Mouse (Mus musculus) lung, embryonic 16.5 days (tissue): ENCODE results near the gene Ddx49. TPM values are rescaled to one million over a fixed set of nuclear protein-coding genes. Genes with fewer than 3 reads are reported as not detected.

Experiments used
- ATAC-seq: fragments of 200-750 bp; cut with Nextera tagmentation; 2 replicates; pipeline ENCODE4 v1.8.0; 2017; ENCODE audit warnings: low read depth, mild to moderate bottlenecking, moderate library complexity
- H3K27ac ChIP-seq: fragments of 300-500 bp; sonication (generic); 2 replicates; pipeline ENCODE4 v1.5.1; 2014; ENCODE audit warnings: mild to moderate bottlenecking, control low read depth, low read length
- H3K27me3 ChIP-seq: fragments of 300-500 bp; sonication (generic); 2 replicates; pipeline ENCODE4 v1.6.1; 2014; ENCODE audit warnings: low read depth, low read length, mixed read lengths; ENCODE audit not compliant: control insufficient read depth, insufficient read depth
- H3K36me3 ChIP-seq: fragments of 300-500 bp; sonication (generic); 2 replicates; pipeline ENCODE4 v1.6.1; 2014; ENCODE audit warnings: low read length; ENCODE audit not compliant: control insufficient read depth, insufficient read depth
- H3K4me1 ChIP-seq: fragments of 300-500 bp; sonication (generic); replicated peaks from 2 replicates; pipeline ENCODE4 v1.6.1; 2014; ENCODE audit warnings: low read length, mixed read lengths; ENCODE audit not compliant: control insufficient read depth, insufficient read depth
- H3K4me2 ChIP-seq: fragments of 300-500 bp; sonication (generic); 2 replicates; pipeline ENCODE4 v1.6.1; 2014; ENCODE audit warnings: low read depth, low read length, control low read depth
- H3K4me3 ChIP-seq: fragments of 300-500 bp; sonication (generic); 2 replicates; pipeline ENCODE4 v1.5.1; 2014; ENCODE audit warnings: mild to moderate bottlenecking, low read length, control low read depth
- H3K9ac ChIP-seq: fragments of 300-500 bp; sonication (generic); 2 replicates; pipeline ENCODE4 v1.6.1; 2014; ENCODE audit warnings: low read length, control low read depth
- H3K9me3 ChIP-seq: fragments of 300-500 bp; sonication (generic); 2 replicates; pipeline ENCODE4 v1.6.1; 2016; ENCODE audit warnings: low read length; ENCODE audit not compliant: control insufficient read depth
- WGBS: fragments of 180-500 bp; shearing (Covaris S2); extraction: QIAGEN DNeasy Blood & Tissue Kit; methylation state at CpG from one replicate; pipeline ENCODE4 v1.1.7; 2014; 5-methylcytosine and 5-hydroxymethylcytosine counted together
- polyA plus RNA-seq: library from polyadenylated mRNA; unstranded; fragments of >200 nt; fragmentation: Nextera tagmentation; extraction: Ambion mirVana; gene quantifications from 2 replicates; pipeline ENCODE4 v1.2.1, GENCODE M21; 2015

The Ddx49 gene
- polyA plus RNA-seq, 1 experiment from 2014 or later = 44.8 TPM

GRCm38 (mm10) chr8:70293988-70294405 lies 8.3 kb downstream of the Ddx49 start:
- peak; percentile 92 for ATAC-seq
- Histone ChIP-seq H3K27ac (peak overlapping the region; percentile 86), H3K36me3 (peaks cover 31% of the 10 kb centered on the region), H3K9ac (no peak overlapping the region), H3K4me3 (no peak overlapping the region), H3K9me3 (no peaks in the 10 kb centered on the region), H3K4me2 (no peak overlapping the region), H3K4me1 (peaks cover 23% of the 10 kb centered on the region), H3K27me3 (no peaks in the 10 kb centered on the region)
- WGBS = 21% methylated on average over 5 of the region's 5 CpGs

DNA sequence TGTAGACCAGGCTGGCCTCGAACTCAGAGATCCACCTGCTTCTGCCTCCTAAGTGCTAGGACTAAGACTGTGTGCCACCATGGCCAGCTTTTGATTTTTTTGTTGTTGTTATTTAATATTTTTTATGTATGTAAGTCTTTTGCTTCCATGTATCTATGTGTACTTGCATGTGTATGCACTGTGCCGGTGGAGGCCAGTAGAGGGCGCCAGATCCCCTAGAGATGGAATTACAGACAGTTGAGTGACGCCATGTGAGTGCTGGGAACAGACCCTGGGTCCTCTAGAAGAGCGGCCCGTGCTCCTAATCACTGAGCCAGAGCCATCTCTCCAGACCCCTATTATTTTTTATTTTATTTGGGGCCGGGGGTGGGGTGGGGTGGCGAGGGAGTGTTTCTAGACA lies 15.6 kb downstream of the Ddx49 start:
- Histone ChIP-seq H3K9me3 (peaks cover 3% of the 10 kb centered on the region; the same call in 1 of the 2 replicates), H3K4me3 (no peak overlapping the region), H3K9ac (no peak overlapping the region), H3K27me3 (no peaks in the 10 kb centered on the region), H3K4me2 (no peak overlapping the region), H3K36me3 (peaks cover 35% of the 10 kb centered on the region), H3K4me1 (peaks cover 8% of the 10 kb centered on the region; the same call in 1 of the 2 replicates), H3K27ac (no peak overlapping the region)
- ATAC-seq = no peak
- whole genome bisulfite sequencing = 91% methylated on average over 8 of the region's 8 CpGs

DNA sequence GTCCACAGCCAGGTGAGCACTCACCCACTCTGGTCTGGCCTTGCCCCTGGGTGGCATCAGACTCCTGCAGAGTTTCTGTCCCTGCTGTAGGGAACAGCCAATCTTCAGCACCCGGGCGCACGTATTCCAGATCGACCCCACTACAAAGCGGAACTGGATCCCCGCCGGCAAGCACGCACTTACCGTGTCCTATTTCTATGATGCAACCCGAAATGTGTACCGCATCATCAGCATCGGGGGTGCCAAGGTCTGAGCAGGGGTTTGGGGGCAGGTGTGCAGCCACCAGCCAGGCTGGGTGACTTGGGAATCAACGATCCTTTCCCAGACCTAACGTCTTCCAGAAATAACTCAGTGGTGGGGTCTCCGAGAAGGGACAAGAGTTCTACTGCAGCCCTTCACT lies 17.0 kb downstream of the Ddx49 start:
- peaks cover 11% of the 10 kb centered on the region; the same call in 1 of the 2 replicates for H3K4me1 ChIP-seq
- no peak overlapping the region for H3K27ac ChIP-seq
- H3K9me3 ChIP-seq = peaks cover 3% of the 10 kb centered on the region; the same call in 1 of the 2 replicates
- no peak overlapping the region for H3K4me3 ChIP-seq
- 92% methylated on average over 15 of the region's 15 CpGs for WGBS
- no peak for ATAC-seq
- no peak overlapping the region for H3K4me2 ChIP-seq
- no peaks in the 10 kb centered on the region for H3K27me3 ChIP-seq
- peaks cover 29% of the 10 kb centered on the region for H3K36me3 ChIP-seq
- H3K9ac ChIP-seq = no peak overlapping the region

DNA sequence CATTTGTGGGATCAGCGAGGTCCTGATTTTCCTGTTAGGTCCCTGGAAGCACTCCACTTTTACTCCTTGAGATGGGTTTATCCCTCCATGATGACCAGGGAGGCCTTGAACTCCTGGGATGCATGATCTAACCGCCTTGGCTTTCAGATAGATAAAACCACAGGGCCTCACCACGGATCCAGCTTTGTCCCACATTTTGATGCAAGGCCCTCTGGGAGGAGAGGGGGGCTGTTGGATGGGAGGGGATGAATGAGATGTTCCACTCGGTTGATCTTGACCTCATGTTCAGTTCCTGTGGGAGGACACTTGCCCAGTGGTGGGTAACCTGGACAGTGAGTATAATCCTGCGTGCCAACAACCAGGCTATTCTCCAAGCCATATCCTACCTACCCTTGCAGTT lies 17.9 kb downstream of the Ddx49 start:
- Histone ChIP-seq H3K9me3 (peaks cover 3% of the 10 kb centered on the region; the same call in 1 of the 2 replicates), H3K27me3 (no peaks in the 10 kb centered on the region), H3K9ac (no peak overlapping the region), H3K4me1 (peaks cover 11% of the 10 kb centered on the region; the same call in 1 of the 2 replicates), H3K4me2 (peak overlapping the region; percentile 29), H3K36me3 (peaks cover 28% of the 10 kb centered on the region), H3K4me3 (no peak overlapping the region), H3K27ac (no peak overlapping the region)
- ATAC-seq = no peak
- WGBS = 74% methylated on average over 5 of the region's 5 CpGs

DNA sequence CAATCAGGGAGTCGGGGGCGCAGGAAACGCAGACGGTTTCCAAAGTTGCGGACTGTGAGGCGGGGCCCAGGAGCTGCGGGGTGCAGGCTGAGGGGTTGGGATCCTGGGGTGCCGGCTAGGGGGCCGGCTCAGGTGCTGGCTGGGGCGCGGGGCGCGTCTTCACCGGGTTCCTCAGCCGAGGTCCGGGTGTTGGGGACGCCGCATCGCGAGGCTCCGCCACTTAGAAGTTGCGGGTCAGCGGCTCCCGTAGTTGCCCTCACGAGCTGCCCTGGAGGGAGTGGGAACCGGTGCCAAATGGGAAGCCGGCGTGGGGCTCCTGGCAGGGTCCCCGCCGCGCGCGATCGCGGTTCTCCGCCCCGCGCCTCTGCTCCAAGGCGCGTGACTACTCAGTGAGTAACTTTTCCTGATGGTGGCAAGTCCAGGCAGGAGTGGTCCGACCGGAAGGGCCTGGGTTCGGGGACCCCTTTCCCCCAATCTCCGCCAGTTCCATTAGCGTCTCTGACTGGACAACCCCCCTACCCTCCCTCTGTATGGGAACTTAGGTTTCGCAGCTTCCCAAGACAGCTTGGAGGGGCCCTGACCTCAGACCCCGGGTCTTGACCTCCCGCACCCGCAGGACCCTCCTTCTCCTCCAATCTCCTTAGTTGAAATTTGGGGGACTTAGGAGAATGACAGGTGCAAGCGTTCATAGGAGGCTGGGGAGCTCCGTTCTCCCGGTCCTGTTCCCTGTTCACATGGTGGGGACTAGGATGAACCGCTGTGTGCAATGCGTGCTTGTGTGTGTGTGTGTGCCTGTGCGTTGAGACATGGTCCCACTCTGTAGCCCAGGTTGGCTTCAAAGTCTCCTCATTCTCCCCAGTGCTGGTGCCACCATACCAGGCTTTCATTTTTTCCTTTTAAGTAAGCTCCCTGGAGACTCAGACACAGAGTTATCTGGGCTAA lies 18.9 kb downstream of the Ddx49 start:
- Histone ChIP-seq H3K4me3 (peak overlapping the region; percentile 89), H3K27ac (peak overlapping the region; percentile 82), H3K27me3 (no peaks in the 10 kb centered on the region), H3K36me3 (peaks cover 24% of the 10 kb centered on the region), H3K9me3 (peaks cover 3% of the 10 kb centered on the region; the same call in 1 of the 2 replicates), H3K4me2 (peak overlapping the region; percentile 83), H3K9ac (peak overlapping the region; percentile 97), H3K4me1 (peaks cover 11% of the 10 kb centered on the region; the same call in 1 of the 2 replicates)
- peak; percentile 56 for ATAC-seq
- WGBS = under 1% methylated on average over 41 of the region's 55 CpGs

DNA sequence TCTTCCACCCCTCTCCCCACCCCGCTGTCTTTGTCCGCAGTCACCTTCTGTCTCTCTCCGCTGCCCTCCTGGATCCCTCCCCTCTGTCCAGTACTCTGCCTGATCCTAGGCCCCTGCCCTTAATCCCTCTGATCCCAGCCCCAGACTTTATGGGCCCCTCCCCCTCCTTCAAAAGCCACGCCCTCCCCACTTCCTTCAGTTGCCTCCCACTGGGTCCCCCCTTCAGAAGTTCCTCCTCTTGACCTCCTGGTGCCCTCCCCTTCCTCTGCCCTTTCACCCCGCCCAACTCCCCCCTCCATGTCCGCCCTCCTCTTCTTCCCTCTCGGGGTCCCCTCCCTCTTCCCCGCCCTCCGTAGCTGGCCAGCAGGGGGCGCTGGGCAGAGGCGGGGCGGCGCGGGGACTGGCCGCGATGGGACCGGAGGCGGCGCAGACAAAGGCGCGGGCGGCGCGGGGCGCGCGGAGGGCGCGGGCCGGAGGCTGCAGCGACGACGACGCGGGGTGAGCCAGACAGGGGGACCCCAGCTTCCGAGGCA lies 19.6 kb downstream of the Ddx49 start, which contains the start of gene Homer3:
TSS of gene Homer3 (plus strand) at position 225 of the 533 bp plus-strand sequence.
- Histone ChIP-seq H3K36me3 (peaks cover 21% of the 10 kb centered on the region), H3K9ac (peak within 1 kb of the TSS; percentile 97), H3K27ac (peak within 1 kb of the TSS; percentile 82), H3K9me3 (peaks cover 3% of the 10 kb centered on the region; the same call in 1 of the 2 replicates), H3K4me2 (peak within 1 kb of the TSS; percentile 83), H3K4me3 (peak within 1 kb of the TSS; percentile 89), H3K4me1 (peaks cover 11% of the 10 kb centered on the region; the same call in 1 of the 2 replicates), H3K27me3 (no peaks in the 10 kb centered on the region)
- peak; percentile 93 for ATAC-seq
- 2% methylated on average over 27 of the region's 36 CpGs for WGBS

- Histone ChIP-seq H3K9ac (no peak overlapping the region), H3K27ac (peak overlapping the region; percentile 2; the same call in 1 of the 2 replicates), H3K4me1 (peaks cover 11% of the 10 kb centered on the region; the same call in 1 of the 2 replicates), H3K9me3 (no peaks in the 10 kb centered on the region), H3K27me3 (no peaks in the 10 kb centered on the region), H3K4me3 (no peak overlapping the region), H3K36me3 (peaks cover 6% of the 10 kb centered on the region), H3K4me2 (no peak overlapping the region)
- ATAC-seq = no peak
- WGBS = 21% methylated on average over 3 of the region's 3 CpGs
Measured at GRCm38 (mm10) chr8:70281001-70281400, 21.3 kb downstream of the Ddx49 start.

DNA sequence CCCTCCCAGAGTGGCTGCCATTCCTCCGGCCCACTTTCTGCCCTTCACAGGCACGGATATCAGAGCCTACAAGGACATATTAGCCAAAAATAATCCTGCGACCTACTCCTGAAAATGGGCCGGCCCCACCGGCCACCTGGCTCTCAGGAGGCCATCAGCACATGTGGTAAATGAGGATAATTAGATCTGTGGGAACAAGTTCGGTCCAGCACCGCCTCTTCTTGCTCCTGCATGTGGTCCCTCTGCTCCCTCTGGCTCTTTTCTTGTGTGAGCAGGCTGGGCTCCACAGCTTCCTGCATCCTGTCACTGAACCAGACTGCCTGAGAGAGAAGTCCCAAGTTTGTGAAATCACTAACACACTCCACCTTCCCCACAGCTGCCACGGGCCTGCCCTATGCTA lies 23.0 kb downstream of the Ddx49 start:
- Histone ChIP-seq H3K4me3 (no peak overlapping the region), H3K27me3 (no peaks in the 10 kb centered on the region), H3K4me1 (peaks cover 7% of the 10 kb centered on the region; the same call in 1 of the 2 replicates), H3K4me2 (no peak overlapping the region), H3K9me3 (no peaks in the 10 kb centered on the region), H3K27ac (0 out of 2 replicates have a peak overlapping the region, but pooled peaks have one; percentile 12), H3K36me3 (no peaks in the 10 kb centered on the region), H3K9ac (no peak overlapping the region)
- no peak for ATAC-seq
- WGBS = 67% methylated on average over 8 of the region's 8 CpGs

- Histone ChIP-seq H3K4me2 (no peak overlapping the region), H3K4me1 (peaks cover 7% of the 10 kb centered on the region; the same call in 1 of the 2 replicates)
Measured at GRCm38 (mm10) chr8:70278175-70278574, 24.1 kb downstream of the Ddx49 start.

More at GRCm38 (mm10) chr8:70278175-70278574, 24.1 kb downstream of the Ddx49 start:
- WGBS = 52% methylated on average over 15 of the region's 15 CpGs
- Histone ChIP-seq H3K9me3 (no peaks in the 10 kb centered on the region), H3K27me3 (no peaks in the 10 kb centered on the region), H3K27ac (no peak overlapping the region), H3K9ac (peak overlapping the region; percentile 30; the same call in 1 of the 2 replicates), H3K4me3 (no peak overlapping the region), H3K36me3 (no peaks in the 10 kb centered on the region)
- ATAC-seq = no peak
